Mouse (Mus musculus) left cerebral cortex, adult 2 months (tissue): ENCODE measurements around the gene Mettl15. TPM values are rescaled to one million over a fixed set of nuclear protein-coding genes. Genes with fewer than 3 reads are reported as not detected.

Source experiments
- DNase-seq, 2 experiments: peaks; one replicate each; pipeline ENCODE4 v3.0.0; 2021 to 2022; ENCODE audit warnings: low spot score in 2 of 2, mixed read lengths in 1 of 2; ENCODE audit errors: extremely low spot score in 1 of 2
- H3K27ac ChIP-seq: fragments of 200-600 bp; 2 replicates; pipeline ENCODE4 v1.8.1; 2022
- H3K4me3 ChIP-seq: fragments of 200-600 bp; 2 replicates; pipeline ENCODE4 v1.8.1; 2022
- CTCF ChIP-seq: fragments of 200-600 bp; IDR thresholded peaks from 2 replicates; pipeline ENCODE4 v1.8.1; 2022; ENCODE audit warnings: antibody characterized with exemption, mild to moderate bottlenecking, moderate library complexity
- intact Hi-C: fragments of 180-260 bp; cut with DNase I; formaldehyde crosslinking; loops from one replicate; pipeline ENCODE4 v1.15.1; 2025
- long read RNA-seq, 2 experiments: library from polyadenylated mRNA; stranded (forward); transcript quantifications; one replicate each; pipeline ENCODE4 v2.0.0; 2021; ENCODE audit warnings: borderline mapping rate in 2 of 2
- total RNA-seq, 2 experiments: library from RNA; stranded (reverse); gene quantifications; 2 replicates each; pipeline ENCODE4 v1.2.3; 2021

Gene Mettl15
- 1 to 10 TPM; 5.3 to 5.4 TPM for total RNA-seq
- long read RNA-seq, experiment 1, partial matches to known transcripts: 0 of 4 reads
- long read RNA-seq, experiment 1, other reads (novel, unspliced or antisense): 3 of 4 reads
- long read RNA-seq, experiment 2, partial matches to known transcripts: 0 of 4 reads
- long read RNA-seq, experiment 2, other reads (novel, unspliced or antisense): 3 of 4 reads

DNA sequence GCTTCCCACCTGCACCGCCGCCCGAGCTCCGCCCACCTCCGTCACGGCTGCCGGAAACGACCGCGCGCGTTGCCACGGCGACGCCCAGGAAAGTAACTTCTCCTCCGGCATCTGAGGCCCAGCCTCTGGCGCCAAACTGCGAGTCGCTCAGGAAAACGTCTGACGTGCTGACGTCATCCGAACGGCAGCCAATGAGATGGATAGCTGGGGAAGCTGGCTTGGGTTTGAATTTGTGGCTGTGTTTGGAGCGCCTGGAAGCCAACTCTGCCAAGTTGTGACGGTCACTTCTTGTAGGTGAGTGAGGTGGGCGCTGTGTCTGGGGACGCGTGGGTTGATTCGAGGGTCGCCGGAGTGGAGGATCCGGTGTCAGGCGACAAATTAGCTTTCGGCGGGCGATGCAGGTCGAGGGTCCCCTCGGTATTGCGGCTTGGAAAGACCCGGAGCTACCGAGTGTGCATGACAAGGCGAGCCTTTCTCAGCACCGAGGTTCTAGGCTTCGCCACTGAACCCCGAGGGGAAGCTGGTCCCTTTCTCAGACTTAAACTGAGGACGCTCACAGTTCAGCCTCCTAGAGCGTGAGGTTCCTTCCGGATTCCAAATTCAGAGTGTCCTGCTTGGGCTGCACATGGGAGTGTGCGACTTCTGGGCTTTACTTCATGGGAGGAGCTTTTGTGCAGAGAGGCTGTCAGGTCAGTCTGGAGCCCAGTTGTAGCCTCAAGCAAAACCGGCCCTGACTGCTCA, at the start of gene Mettl15, which contains the start of gene Kif18a:
TSS of gene Mettl15 (minus strand) at position 149 of the 741 bp plus-strand sequence.
TSS of gene Kif18a (plus strand) at position 139 of the 741 bp plus-strand sequence.
- peak within 1 kb of the TSS; percentile 90 for H3K27ac ChIP-seq
- DNase-seq: peak; percentile 95 to 96
- intact Hi-C loops: no loop called here

DNA sequence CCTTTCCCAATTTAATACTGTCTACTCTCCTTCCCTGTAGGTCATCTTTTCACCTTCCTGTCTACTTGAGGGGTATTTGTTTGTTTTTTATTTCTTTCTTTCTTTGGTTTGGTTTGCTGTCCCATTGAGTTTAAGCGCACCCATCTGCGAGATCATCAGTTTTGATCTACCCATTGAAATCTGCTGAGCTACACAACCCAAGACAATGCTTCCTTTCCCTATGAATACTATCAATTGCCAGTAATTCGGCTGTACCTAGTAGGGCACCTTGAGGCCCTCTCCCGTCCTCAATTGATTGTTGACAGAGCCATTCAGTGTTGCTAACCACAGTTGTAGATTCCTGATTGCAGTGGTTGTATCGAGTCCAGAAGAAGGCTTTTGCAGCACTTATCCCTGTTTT, 30.8 kb upstream of the Mettl15 start:
- no peak for TF ChIP-seq CTCF
- DNase-seq: no peak
- H3K4me3 ChIP-seq: no peak overlapping the region
- intact Hi-C loops: no loop called here
- no peak overlapping the region for H3K27ac ChIP-seq

More for the DNA sequence above, at the start of gene Mettl15, which contains the start of gene Kif18a:
- no peak for TF ChIP-seq CTCF
- H3K4me3 ChIP-seq: peak within 1 kb of the TSS; percentile 69

DNA sequence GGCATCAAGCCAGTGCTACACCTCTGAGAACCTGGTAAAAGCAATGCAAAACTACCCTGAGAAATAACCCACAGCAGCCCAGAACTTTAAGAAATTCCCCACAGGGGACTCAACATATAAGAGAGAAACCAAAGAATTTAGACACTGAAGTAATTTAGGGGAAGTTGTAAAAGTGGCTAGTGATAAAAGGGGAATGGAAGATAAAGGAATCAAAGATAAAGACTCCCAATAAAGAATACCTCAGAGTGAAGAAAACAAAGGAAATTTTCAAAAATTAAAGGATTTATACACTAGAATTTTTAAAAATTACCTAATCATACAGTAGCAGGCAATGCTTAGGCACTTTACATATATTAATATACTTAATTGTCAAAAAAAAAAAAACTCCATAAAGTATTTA, 23.1 kb upstream of the Mettl15 start:
- H3K27ac ChIP-seq: no peak overlapping the region
- no peak for DNase-seq
- no peak for TF ChIP-seq CTCF
- H3K4me3 ChIP-seq: no peak overlapping the region
- intact Hi-C loops: no loop called here

DNA sequence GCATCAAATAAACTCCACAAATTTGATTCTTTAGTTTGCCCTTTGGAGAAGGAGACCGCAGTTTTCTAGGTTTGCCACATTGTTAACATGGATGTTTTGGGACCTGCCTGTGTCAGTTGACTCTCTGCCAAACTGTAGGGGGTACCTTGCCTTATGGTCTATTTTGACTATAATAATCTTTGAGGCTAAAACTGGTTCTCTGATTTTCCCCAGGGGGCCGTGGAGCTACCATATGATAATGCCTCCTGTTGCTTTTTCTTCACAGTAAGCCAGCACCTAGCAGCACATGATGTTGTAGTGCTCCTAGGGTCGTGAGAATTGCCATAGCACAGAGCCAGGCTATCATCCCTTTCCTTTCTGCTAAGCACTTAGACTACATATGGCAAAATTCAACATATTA, 21.7 kb upstream of the Mettl15 start:
- Histone ChIP-seq H3K4me3 (no peak overlapping the region), H3K27ac (no peak overlapping the region)
- TF ChIP-seq CTCF: no peak
- intact Hi-C loops: no loop called here
- DNase-seq: no peak

DNA sequence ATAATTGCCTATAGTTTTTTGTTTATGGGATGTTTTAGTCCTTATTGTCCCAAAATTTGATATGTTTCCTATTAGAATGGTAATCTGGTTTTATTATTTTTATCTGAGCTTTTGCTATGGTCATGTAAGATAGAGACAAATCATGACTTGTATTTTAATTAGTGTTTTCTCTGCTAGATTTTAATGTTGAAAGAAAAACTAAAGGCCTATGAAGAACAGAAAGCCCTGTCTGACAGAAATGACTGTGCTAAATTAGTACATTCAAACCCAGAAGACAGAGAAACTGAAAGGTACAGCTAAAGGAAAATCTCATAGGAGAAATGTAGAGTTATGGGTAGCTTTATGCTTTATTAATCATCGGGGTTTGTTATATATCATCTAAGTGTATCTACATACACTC, 17.6 kb upstream of the Mettl15 start:
- no peak for DNase-seq
- intact Hi-C loops: no loop called here
- H3K27ac ChIP-seq: no peak overlapping the region
- H3K4me3 ChIP-seq: no peak overlapping the region
- TF ChIP-seq CTCF: no peak

DNA sequence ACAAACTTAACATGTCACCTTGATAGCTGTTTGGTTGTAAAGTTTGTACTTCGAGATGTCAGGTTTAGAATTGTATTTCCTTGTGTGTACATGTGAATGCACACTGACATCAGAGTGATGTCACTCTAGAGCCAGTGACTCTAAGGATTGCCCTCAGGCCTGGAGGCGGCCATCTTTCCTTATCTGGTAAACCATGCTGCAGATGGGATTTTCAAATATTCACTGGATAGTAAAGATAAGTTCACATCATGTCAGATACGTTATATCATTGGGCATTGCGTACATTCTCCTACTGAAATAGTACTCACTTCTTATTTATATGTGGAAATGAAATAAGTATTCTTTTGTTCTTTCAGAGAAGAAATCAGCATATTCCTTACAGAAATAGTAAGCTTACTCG, 15.7 kb upstream of the Mettl15 start:
- intact Hi-C loops: no loop called here
- no peak for TF ChIP-seq CTCF
- DNase-seq: no peak
- no peak overlapping the region for H3K27ac ChIP-seq
- no peak overlapping the region for H3K4me3 ChIP-seq

DNA sequence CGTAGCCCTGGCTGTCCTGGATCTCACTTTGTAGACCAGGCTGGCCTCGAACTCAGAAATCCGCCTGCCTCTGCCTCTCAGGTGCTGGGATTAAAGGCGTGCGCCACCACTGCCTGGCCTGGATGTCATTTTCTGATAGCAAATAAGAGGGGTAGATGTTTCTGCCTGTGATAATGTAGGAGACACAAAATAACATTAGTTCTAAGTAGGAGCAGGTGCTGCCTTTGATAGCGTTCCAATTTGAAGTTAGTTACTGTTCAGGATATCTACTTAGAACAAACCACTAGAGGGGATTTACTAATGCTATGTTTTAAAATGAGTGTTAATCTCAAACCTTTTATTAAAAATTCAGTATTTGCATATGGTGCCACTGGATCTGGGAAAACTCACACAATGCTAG, 8.8 kb upstream of the Mettl15 start:
- Histone ChIP-seq H3K27ac (no peak overlapping the region), H3K4me3 (no peak overlapping the region)
- intact Hi-C loops: no loop called here
- TF ChIP-seq CTCF: no peak
- DNase-seq: no peak

DNA sequence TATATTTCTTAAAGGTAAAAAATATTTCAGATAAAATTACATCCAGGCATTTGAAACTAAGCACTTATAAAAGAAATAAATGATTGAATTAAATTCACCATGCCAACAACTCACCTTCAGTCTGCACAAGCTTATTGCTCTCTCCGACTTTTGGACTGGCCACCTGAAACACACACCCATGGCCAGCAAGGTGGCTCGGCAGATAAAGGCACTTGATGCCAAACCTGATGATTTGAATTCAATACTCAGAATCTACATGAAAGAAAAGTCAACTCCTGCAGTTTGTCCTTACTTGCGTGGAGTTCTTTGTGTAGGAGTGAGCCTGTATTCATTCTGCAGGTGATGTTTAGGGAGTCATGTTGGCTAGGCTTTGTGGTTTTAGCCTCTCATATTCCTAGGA, 3.6 kb upstream of the Mettl15 start:
- no peak for TF ChIP-seq CTCF
- intact Hi-C loops: no loop called here
- no peak overlapping the region for H3K27ac ChIP-seq

DNA sequence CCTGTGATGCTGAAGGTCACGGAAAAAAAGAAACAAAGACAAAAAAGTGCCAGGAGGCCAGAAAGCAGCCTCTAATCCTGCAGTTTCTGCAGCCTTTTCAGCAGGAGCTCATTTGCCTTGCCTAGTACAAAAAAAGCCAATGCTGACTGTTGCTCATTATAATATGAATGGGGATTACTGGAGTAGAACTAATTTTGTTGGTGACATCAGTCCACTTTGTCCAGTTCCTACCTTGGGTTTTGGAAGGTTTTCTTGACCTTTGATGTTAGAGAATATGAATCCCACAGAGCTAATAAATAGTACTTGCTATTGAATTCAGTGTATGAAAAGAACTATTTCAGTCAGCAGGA, 768 bp upstream of the Mettl15 start:
- intact Hi-C loops: no loop called here
- TF ChIP-seq CTCF: no peak
- Histone ChIP-seq H3K4me3 (peak overlapping the region; percentile 69), H3K27ac (no peak overlapping the region)
- DNase-seq: no peak

More for the DNA sequence above, 3.6 kb upstream of the Mettl15 start:
- DNase-seq: no peak
- H3K4me3 ChIP-seq: no peak overlapping the region

DNA sequence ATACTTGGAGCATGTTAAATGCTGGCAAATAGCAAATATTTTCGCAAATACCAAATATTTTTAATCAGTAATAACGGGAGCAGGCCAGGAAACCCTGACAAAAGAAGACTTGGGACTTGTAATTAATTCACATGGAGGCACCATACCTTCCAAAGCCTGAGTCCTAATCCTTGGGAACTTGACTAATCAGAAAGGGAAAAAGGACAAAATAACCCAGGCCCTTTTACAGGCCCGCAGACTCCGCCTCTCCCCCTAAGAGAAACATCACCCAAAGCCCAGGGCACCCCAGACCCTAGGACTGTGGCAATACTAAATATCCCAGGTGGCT, 312 bp downstream of the Mettl15 start:
- TF ChIP-seq CTCF: no peak
- no peak for DNase-seq
- Histone ChIP-seq H3K27ac (peak overlapping the region; percentile 90), H3K4me3 (peak overlapping the region; percentile 69)
- intact Hi-C loops: no loop called here

DNA sequence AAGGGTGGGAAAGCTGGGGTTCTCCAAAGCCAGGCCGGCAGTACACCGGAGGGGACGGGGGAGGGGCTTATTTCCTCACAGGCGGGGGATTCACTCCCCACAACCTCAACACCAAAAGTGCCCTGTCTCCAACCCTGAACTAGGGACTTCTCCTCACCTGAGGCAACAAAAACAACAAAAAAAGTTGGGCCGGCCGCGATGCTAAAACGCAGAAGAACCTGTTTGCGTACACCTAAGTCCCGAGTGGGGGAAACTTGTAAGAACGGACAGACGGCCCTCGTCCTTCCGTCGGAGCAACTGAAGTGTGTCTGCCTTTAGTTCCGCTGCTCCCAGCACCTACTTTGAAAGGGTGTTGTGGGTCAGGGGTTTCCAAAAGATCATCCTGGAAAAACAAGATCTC, 2.5 kb downstream of the Mettl15 start:
- intact Hi-C loops: loop anchor here (5.0 kb wide), 2 partner anchors 399 to 414 kb away; no protein-coding TSS in a partner anchor
- peak overlapping the region; percentile 44 for H3K27ac ChIP-seq
- no peak for TF ChIP-seq CTCF
- H3K4me3 ChIP-seq: peak overlapping the region; percentile 64
- peak; percentile 17 to 24 for DNase-seq

DNA sequence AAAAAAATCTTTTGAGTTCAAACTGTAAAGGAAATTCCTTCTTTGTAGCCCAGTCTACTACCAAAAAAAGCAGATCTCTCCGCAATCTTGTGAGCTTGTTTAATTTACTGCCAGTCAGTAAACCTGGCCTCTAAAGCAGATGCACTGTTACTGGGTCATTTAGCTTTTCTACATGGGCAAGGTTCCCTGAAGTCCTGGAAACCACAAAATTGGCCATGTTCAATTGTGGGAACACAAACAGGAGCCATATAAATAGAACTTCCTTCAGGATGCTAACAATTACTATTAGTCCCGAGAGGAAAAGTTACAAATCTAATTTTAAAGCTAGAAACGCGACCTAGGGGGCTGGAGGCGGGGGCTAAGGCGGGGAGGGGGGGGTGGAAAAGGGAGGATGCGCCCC, 3.0 kb downstream of the Mettl15 start:
- intact Hi-C loops: loop anchor here (5.0 kb wide), 2 partner anchors 400 to 415 kb away; no protein-coding TSS in a partner anchor
- no peak for DNase-seq
- H3K4me3 ChIP-seq: peak overlapping the region; percentile 64
- no peak for TF ChIP-seq CTCF
- no peak overlapping the region; the same call in 1 of the 2 replicates for H3K27ac ChIP-seq

DNA sequence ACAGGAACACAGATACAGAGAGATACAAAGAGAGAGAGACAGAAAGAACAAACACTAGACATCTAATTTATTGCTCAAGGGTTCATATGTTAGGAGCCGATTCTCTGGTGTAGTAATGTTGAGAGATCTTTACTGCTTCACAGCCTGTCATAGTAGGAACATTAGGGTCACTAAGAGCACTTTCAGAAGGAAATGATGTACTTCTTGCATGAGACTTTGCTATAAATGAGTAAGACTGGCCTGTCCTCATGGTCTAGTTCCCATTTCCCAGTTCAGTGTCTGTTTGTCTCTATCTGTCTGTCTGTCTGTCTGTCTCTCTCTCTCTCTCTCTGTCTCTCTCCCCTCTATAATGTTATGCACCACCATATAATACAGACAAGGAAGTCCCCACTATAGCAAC, 7.5 kb downstream of the Mettl15 start:
- no peak for DNase-seq
- no peak for TF ChIP-seq CTCF
- intact Hi-C loops: no loop called here
- Histone ChIP-seq H3K27ac (no peak overlapping the region), H3K4me3 (no peak overlapping the region)
